Mouse (Mus musculus) liver, embryonic 14.5 days (tissue): Measurements from ENCODE around the gene Ppp2r3a. TPM values are rescaled to one million over a fixed set of nuclear protein-coding genes. Genes with fewer than 3 reads are reported as not detected.

Source experiments
- ATAC-seq: fragments of 200-750 bp; cut with Nextera tagmentation; 2 replicates; pipeline ENCODE4 v1.8.0; 2017; ENCODE audit warnings: moderate number of reproducible peaks, mild to moderate bottlenecking, moderate library complexity; ENCODE audit not compliant: insufficient read depth
- DNase-seq, 3 experiments: peaks; one replicate each; pipeline ENCODE4 v3.0.0-alpha.2; 2012 to 2013; ENCODE audit warnings: low read depth in 3 of 3, low spot score in 3 of 3
- H3K27ac ChIP-seq: fragments of 300-500 bp; sonication (generic); 2 replicates; pipeline ENCODE4 v1.5.1; 2014; ENCODE audit warnings: moderate library complexity, mild to moderate bottlenecking, control low read depth, inconsistent platforms
- H3K27me3 ChIP-seq: fragments of 300-500 bp; sonication (generic); 2 replicates; pipeline ENCODE4 v1.6.1; 2014; ENCODE audit warnings: mild to moderate bottlenecking, low read length, moderate library complexity; ENCODE audit not compliant: control insufficient read depth, insufficient read depth
- H3K36me3 ChIP-seq: fragments of 300-500 bp; sonication (generic); replicated peaks from 2 replicates; pipeline ENCODE4 v1.6.1; 2014; ENCODE audit warnings: low read depth; ENCODE audit not compliant: control insufficient read depth, insufficient read depth
- H3K4me1 ChIP-seq, 2 experiments: fragments of 200-500 bp in 1 of 2; fragments of 300-500 bp in 1 of 2; sonication (generic) in 1 of 2; replicated peaks; 2 replicates each; pipeline ENCODE4 v1.6.1; 2012 to 2014; ENCODE audit warnings: antibody characterized with exemption in 1 of 2, inconsistent platforms in 1 of 2, low read length in 1 of 2; ENCODE audit not compliant: control insufficient read depth in 2 of 2, insufficient read depth in 2 of 2
- H3K4me2 ChIP-seq: fragments of 300-500 bp; sonication (generic); 2 replicates; pipeline ENCODE4 v1.6.1; 2014; ENCODE audit warnings: low read depth, mild to moderate bottlenecking, control low read depth, moderate library complexity
- H3K4me3 ChIP-seq, 2 experiments: fragments of 200-500 bp in 1 of 2; fragments of 300-500 bp in 1 of 2; sonication (generic) in 1 of 2; 2 replicates each; pipeline ENCODE4 v1.5.1; 2012 to 2014; ENCODE audit warnings: low read depth in 2 of 2, low read length in 2 of 2, mild to moderate bottlenecking in 2 of 2, control low read depth in 1 of 2, inconsistent platforms in 1 of 2, moderate library complexity in 1 of 2; ENCODE audit not compliant: insufficient read depth in 1 of 2
- H3K9ac ChIP-seq: fragments of 300-500 bp; sonication (generic); replicated peaks from 2 replicates; pipeline ENCODE4 v1.6.1; 2014; ENCODE audit warnings: mild to moderate bottlenecking, control low read depth, moderate library complexity
- H3K9me3 ChIP-seq: fragments of 300-500 bp; sonication (generic); 2 replicates; pipeline ENCODE4 v1.6.1; 2016; ENCODE audit warnings: low read length, mixed read lengths; ENCODE audit not compliant: control insufficient read depth
- CTCF ChIP-seq: IDR thresholded peaks from 2 replicates; pipeline ENCODE4 v1.5.1; 2016; ENCODE audit warnings: antibody characterized with exemption, low read depth, control low read depth
- EP300 ChIP-seq: IDR thresholded peaks from 2 replicates; pipeline ENCODE4 v1.6.1; 2016; ENCODE audit warnings: antibody characterized with exemption, low read depth
- WGBS: fragments of 180-500 bp; shearing (Covaris S2); extraction: QIAGEN DNeasy Blood & Tissue Kit; methylation state at CpG from one replicate; pipeline ENCODE4 v1.1.7; 2014; ENCODE audit not compliant: insufficient replicate concordance; 5-methylcytosine and 5-hydroxymethylcytosine counted together
- polyA plus RNA-seq, 2 experiments: library from polyadenylated mRNA; depleted of rRNA in 1 of 2; stranded (reverse) in 1 of 2; unstranded in 1 of 2; fragments of >200 nt; fragmentation: Nextera tagmentation in 1 of 2; extraction: Ambion mirVana in 1 of 2; gene quantifications; 2 replicates each; pipeline versions ENCODE4 v1.2.1 to v1.2.3; 2012 to 2014

Gene Ppp2r3a
- polyA plus RNA-seq, 2 experiments = 2.1 TPM

DNA sequence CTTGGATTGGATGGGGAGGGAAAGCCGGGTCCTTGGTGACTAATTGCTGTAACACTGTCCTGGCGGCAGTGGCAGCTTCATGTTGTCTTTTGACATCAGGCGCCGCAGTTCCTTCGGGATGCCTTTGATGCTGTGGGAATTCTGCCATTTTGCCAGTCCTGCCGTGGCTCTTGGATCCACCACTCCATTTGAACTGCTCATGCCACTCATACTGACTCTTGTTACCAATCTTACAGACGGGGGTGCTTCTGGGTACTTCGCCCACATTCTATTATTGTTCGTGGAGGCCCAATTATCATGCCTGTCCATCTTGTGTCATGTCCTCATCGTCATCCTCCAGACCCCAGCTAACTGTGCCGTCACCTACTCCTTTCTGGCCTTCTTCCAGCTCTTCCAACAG, 29.7 kb upstream of the Ppp2r3a start:
- 73% methylated on average over 11 of the region's 11 CpGs for WGBS
- DNase-seq (no peak), ATAC-seq (no peak)
- TF ChIP-seq EP300 (no peak), CTCF (no peak)
- H3K36me3 ChIP-seq = no peaks in the 10 kb centered on the region
- no peaks in the 10 kb centered on the region for H3K27me3 ChIP-seq
- no peak overlapping the region for H3K27ac ChIP-seq
- H3K9me3 ChIP-seq = no peaks in the 10 kb centered on the region
- H3K4me3 ChIP-seq = no peak overlapping the region
- no peaks in the 10 kb centered on the region for H3K4me1 ChIP-seq
- H3K4me2 ChIP-seq = no peak overlapping the region
- no peak overlapping the region for H3K9ac ChIP-seq

DNA sequence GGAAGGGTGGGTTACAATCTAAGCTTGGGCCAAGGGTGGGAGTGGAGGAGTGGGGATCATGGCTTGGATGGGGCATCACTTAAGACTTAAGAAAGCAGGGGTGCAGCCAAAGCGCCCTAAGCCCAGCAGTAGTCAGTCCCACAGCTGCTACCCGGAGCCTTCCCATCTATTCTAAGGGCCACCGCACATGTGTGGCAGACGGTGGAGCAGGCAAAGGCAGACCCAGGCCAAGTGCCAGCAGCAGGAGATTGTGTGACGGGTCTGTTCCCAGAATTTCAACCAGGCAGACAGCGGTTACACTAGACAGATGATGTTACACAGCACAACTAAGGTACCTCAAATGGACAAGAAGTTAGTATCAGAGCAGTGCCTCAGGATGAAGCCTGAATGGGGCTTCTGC, 29.3 kb upstream of the Ppp2r3a start:
- DNase-seq (no peak), ATAC-seq (no peak)
- TF ChIP-seq EP300 (no peak), CTCF (no peak)
- no peaks in the 10 kb centered on the region for H3K4me1 ChIP-seq
- 69% methylated on average over 6 of the region's 6 CpGs for WGBS
- H3K4me3 ChIP-seq = no peak overlapping the region
- H3K4me2 ChIP-seq = no peak overlapping the region
- no peak overlapping the region for H3K9ac ChIP-seq
- no peak overlapping the region for H3K27ac ChIP-seq
- H3K36me3 ChIP-seq = no peaks in the 10 kb centered on the region
- H3K9me3 ChIP-seq = no peaks in the 10 kb centered on the region
- no peaks in the 10 kb centered on the region for H3K27me3 ChIP-seq

DNA sequence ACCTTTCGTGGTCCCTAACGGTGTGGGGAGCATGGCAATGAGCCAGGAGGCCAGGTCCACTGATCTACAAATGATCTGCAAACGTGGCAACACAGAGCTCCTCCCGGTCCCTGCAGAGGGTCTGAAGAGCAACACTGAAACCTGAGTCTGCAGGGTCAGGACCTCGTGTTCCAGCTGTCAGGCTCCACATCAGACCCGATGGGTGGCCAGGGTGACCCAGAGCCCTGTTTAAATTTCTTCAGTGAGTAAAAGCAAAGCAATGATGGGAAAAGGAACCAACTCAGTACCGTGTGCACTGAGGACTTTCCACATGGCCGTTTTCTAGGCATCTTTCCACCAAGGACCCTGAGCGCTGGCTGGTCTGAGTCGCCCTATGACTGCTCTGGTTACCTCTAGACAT, 28.6 kb upstream of the Ppp2r3a start:
- DNase-seq (no peak), ATAC-seq (no peak)
- H3K9ac ChIP-seq = no peak overlapping the region
- H3K27ac ChIP-seq = no peak overlapping the region
- H3K9me3 ChIP-seq = no peaks in the 10 kb centered on the region
- H3K27me3 ChIP-seq = no peaks in the 10 kb centered on the region
- no peak overlapping the region for H3K4me2 ChIP-seq
- WGBS = 57% methylated on average over 10 of the region's 10 CpGs
- TF ChIP-seq EP300 = no peak
- no peak for TF ChIP-seq CTCF
- no peaks in the 10 kb centered on the region for H3K4me1 ChIP-seq
- no peak overlapping the region for H3K4me3 ChIP-seq
- H3K36me3 ChIP-seq = no peaks in the 10 kb centered on the region

DNA sequence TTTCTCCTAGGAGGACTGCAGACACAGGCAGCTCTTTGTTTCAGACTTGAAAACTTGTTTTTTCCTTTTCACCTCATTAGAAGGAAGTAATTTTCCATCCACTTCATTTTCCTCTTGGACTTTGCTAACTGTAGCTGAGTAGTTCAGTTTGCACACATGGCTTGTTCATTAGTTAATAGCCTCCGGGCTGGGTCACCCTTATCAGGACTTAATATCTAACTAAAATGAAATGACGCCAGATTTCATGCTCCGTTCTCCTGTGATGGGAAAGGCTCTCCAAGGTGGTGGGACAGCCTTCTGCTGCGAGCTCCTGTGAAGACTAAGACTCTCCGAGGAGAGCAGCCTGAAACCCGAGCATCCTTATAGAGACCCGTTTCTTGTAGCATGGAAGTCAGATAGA, 21.1 kb upstream of the Ppp2r3a start:
- Histone ChIP-seq H3K4me1 (no peaks in the 10 kb centered on the region), H3K36me3 (no peaks in the 10 kb centered on the region), H3K9ac (no peak overlapping the region), H3K4me3 (no peak overlapping the region), H3K9me3 (no peaks in the 10 kb centered on the region), H3K27ac (no peak overlapping the region), H3K4me2 (no peak overlapping the region), H3K27me3 (no peaks in the 10 kb centered on the region)
- ATAC-seq (no peak), DNase-seq (no peak)
- TF ChIP-seq CTCF = no peak
- TF ChIP-seq EP300 = no peak
- 70% methylated on average over 7 of the region's 7 CpGs for WGBS

DNA sequence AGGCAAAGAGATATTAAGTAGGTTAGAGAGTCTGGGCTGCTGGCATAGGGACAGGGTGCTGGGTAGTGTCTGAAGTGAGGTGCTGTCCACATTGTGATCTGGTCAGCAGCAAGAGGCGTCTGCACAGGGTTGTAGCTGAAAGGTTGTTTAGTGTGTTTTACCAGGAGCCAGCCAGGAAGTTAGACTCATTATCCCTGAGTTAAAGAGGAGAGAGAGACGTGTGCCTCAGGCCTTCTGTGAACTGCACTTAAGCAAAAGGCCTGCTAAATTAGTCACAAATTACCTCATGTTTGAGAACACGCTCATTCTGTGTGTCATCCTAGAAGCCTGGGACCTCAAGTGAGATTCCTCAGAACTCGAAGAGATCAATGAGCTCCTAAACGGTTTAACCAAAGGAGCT, 18.4 kb upstream of the Ppp2r3a start:
- DNase-seq (no peak), ATAC-seq (no peak)
- 57% methylated on average over 5 of the region's 5 CpGs for WGBS
- no peak overlapping the region for H3K4me2 ChIP-seq
- no peak overlapping the region for H3K27ac ChIP-seq
- TF ChIP-seq CTCF (no peak), EP300 (no peak)
- H3K27me3 ChIP-seq = no peaks in the 10 kb centered on the region
- H3K9ac ChIP-seq = no peak overlapping the region
- H3K9me3 ChIP-seq = no peaks in the 10 kb centered on the region
- no peaks in the 10 kb centered on the region for H3K36me3 ChIP-seq
- no peak overlapping the region for H3K4me3 ChIP-seq
- H3K4me1 ChIP-seq = no peaks in the 10 kb centered on the region
